Mouse (Mus musculus): ENCODE results near the gene Hoxb7. TPM values are rescaled to one million over a fixed set of nuclear protein-coding genes. Genes with fewer than 3 reads are reported as not detected.

Gene Hoxb7
- 0.18 and 0.37 TPM in 2 replicates for polyA plus RNA-seq (2016; fragmentation: Nextera tagmentation; extraction: Ambion mirVana)

- WGBS (ENCODE audit: insufficient replicate concordance), result 1% methylated on average over 43 of the region's 43 CpGs
- ATAC-seq, result no peak
- Histone ChIP-seq H3K4me1 (peaks cover 5% of the 10 kb centered on the region; the same call in 1 of the 2 replicates), H3K9ac (no peak within 1 kb of the TSS), H3K27ac (no peak within 1 kb of the TSS), H3K27me3 (replicated peaks) (peaks cover 100% of the 10 kb centered on the region), H3K4me2 (peak within 1 kb of the TSS; percentile 55), H3K9me3 (replicated peaks) (no peaks in the 10 kb centered on the region), H3K36me3 (no peaks in the 10 kb centered on the region), H3K4me3 (peak within 1 kb of the TSS; percentile 38)
These were observed at the start of gene Hoxb7 for GRCm38 (mm10) chr11:96285771-96286738. TSS of gene Hoxb7 (plus strand) at chr11:96286623.

GRCm38 (mm10) chr11:96240211-96240610 is 46.2 kb upstream of the Hoxb7 start:
- Histone ChIP-seq H3K4me2 (no peak overlapping the region), H3K36me3 (no peaks in the 10 kb centered on the region), H3K4me1 (no peaks in the 10 kb centered on the region), H3K27ac (no peak overlapping the region), H3K27me3 (replicated peaks) (peaks cover 56% of the 10 kb centered on the region), H3K9ac (no peak overlapping the region), H3K4me3 (no peak overlapping the region), H3K9me3 (replicated peaks) (no peaks in the 10 kb centered on the region)
- WGBS (ENCODE audit: insufficient replicate concordance), result 2% methylated on average over 7 of the region's 7 CpGs
- ATAC-seq, result no peak

GRCm38 (mm10) chr11:96250901-96251300 is 35.5 kb upstream of the Hoxb7 start:
- H3K36me3 ChIP-seq, result no peaks in the 10 kb centered on the region
- H3K9ac ChIP-seq, result no peak overlapping the region
- H3K9me3 ChIP-seq (replicated peaks), result no peaks in the 10 kb centered on the region
- H3K4me3 ChIP-seq, result no peak overlapping the region
- ATAC-seq, result no peak
- peaks cover 90% of the 10 kb centered on the region for H3K27me3 ChIP-seq (replicated peaks)
- WGBS (ENCODE audit: insufficient replicate concordance), result 0% methylated on average over 14 of the region's 14 CpGs
- no peak overlapping the region for H3K4me2 ChIP-seq
- H3K4me1 ChIP-seq, result no peaks in the 10 kb centered on the region
- no peak overlapping the region for H3K27ac ChIP-seq

GRCm38 (mm10) chr11:96251480-96252031 is 34.9 kb upstream of the Hoxb7 start:
- Histone ChIP-seq H3K4me2 (no peak overlapping the region), H3K4me3 (no peak overlapping the region), H3K27me3 (replicated peaks) (peaks cover 95% of the 10 kb centered on the region), H3K27ac (no peak overlapping the region), H3K36me3 (no peaks in the 10 kb centered on the region), H3K9me3 (replicated peaks) (no peaks in the 10 kb centered on the region), H3K9ac (no peak overlapping the region), H3K4me1 (no peaks in the 10 kb centered on the region)
- WGBS (ENCODE audit: insufficient replicate concordance), result 3% methylated on average over 46 of the region's 46 CpGs
- no peak for ATAC-seq

- no peaks in the 10 kb centered on the region for H3K9me3 ChIP-seq (replicated peaks)
- no peak overlapping the region for H3K4me3 ChIP-seq
- no peaks in the 10 kb centered on the region for H3K4me1 ChIP-seq
- no peaks in the 10 kb centered on the region for H3K36me3 ChIP-seq
- ATAC-seq, result no peak
- no peak overlapping the region for H3K27ac ChIP-seq
- no peak overlapping the region for H3K4me2 ChIP-seq
- no peak overlapping the region for H3K9ac ChIP-seq
- peaks cover 99% of the 10 kb centered on the region for H3K27me3 ChIP-seq (replicated peaks)
- 6% methylated on average over 12 of the region's 12 CpGs for WGBS (ENCODE audit: insufficient replicate concordance)
These were observed 33.8 kb upstream of the Hoxb7 start for GRCm38 (mm10) chr11:96252541-96253120.

- H3K36me3 ChIP-seq, result no peaks in the 10 kb centered on the region
- ATAC-seq, result no peak
- peaks cover 100% of the 10 kb centered on the region for H3K27me3 ChIP-seq (replicated peaks)
- H3K9ac ChIP-seq, result no peak overlapping the region
- no peaks in the 10 kb centered on the region for H3K9me3 ChIP-seq (replicated peaks)
- H3K4me2 ChIP-seq, result no peak overlapping the region
- H3K4me3 ChIP-seq, result no peak overlapping the region
- no peak overlapping the region for H3K27ac ChIP-seq
- 5% methylated on average over 11 of the region's 11 CpGs for WGBS (ENCODE audit: insufficient replicate concordance)
- H3K4me1 ChIP-seq, result no peaks in the 10 kb centered on the region
These were observed 32.2 kb upstream of the Hoxb7 start for GRCm38 (mm10) chr11:96254221-96254620.

- no peak for ATAC-seq
- 3% methylated on average over 39 of the region's 39 CpGs for WGBS (ENCODE audit: insufficient replicate concordance)
- H3K9me3 ChIP-seq (replicated peaks), result no peaks in the 10 kb centered on the region
These were observed 31.1 kb upstream of the Hoxb7 start for GRCm38 (mm10) chr11:96255111-96255995.

GRCm38 (mm10) chr11:96255996-96256445 is 30.4 kb upstream of the Hoxb7 start:
- no peaks in the 10 kb centered on the region for H3K36me3 ChIP-seq
- WGBS (ENCODE audit: insufficient replicate concordance), result 6% methylated on average over 14 of the region's 14 CpGs
- H3K27ac ChIP-seq, result no peak overlapping the region
- H3K4me3 ChIP-seq, result no peak overlapping the region
- no peak overlapping the region for H3K4me2 ChIP-seq
- ATAC-seq, result no peak
- no peak overlapping the region for H3K9ac ChIP-seq
- H3K9me3 ChIP-seq (replicated peaks), result no peaks in the 10 kb centered on the region
- H3K27me3 ChIP-seq (replicated peaks), result peaks cover 100% of the 10 kb centered on the region
- no peaks in the 10 kb centered on the region for H3K4me1 ChIP-seq

More at GRCm38 (mm10) chr11:96255111-96255995, 31.1 kb upstream of the Hoxb7 start:
- Histone ChIP-seq H3K4me3 (no peak overlapping the region), H3K27ac (no peak overlapping the region), H3K4me2 (no peak overlapping the region), H3K27me3 (replicated peaks) (peaks cover 100% of the 10 kb centered on the region), H3K9ac (no peak overlapping the region), H3K36me3 (no peaks in the 10 kb centered on the region), H3K4me1 (no peaks in the 10 kb centered on the region)

- Histone ChIP-seq H3K27me3 (replicated peaks) (peaks cover 100% of the 10 kb centered on the region), H3K36me3 (no peaks in the 10 kb centered on the region), H3K9me3 (replicated peaks) (no peaks in the 10 kb centered on the region), H3K27ac (no peak overlapping the region), H3K4me1 (no peaks in the 10 kb centered on the region), H3K4me3 (no peak overlapping the region), H3K4me2 (no peak overlapping the region), H3K9ac (no peak overlapping the region)
- 20% methylated on average over 2 of the region's 2 CpGs for WGBS (ENCODE audit: insufficient replicate concordance)
- no peak for ATAC-seq
These were observed 29.3 kb upstream of the Hoxb7 start for GRCm38 (mm10) chr11:96257141-96257540.

GRCm38 (mm10) chr11:96259038-96259437 is 27.4 kb upstream of the Hoxb7 start:
- Histone ChIP-seq H3K4me3 (no peak overlapping the region), H3K27me3 (replicated peaks) (peaks cover 100% of the 10 kb centered on the region), H3K4me1 (no peaks in the 10 kb centered on the region), H3K4me2 (no peak overlapping the region), H3K9me3 (replicated peaks) (no peaks in the 10 kb centered on the region), H3K27ac (no peak overlapping the region), H3K9ac (no peak overlapping the region), H3K36me3 (no peaks in the 10 kb centered on the region)
- ATAC-seq, result no peak
- 16% methylated on average over 2 of the region's 2 CpGs for WGBS (ENCODE audit: insufficient replicate concordance)

GRCm38 (mm10) chr11:96259511-96259910 is 26.9 kb upstream of the Hoxb7 start:
- Histone ChIP-seq H3K27ac (no peak overlapping the region), H3K9me3 (replicated peaks) (no peaks in the 10 kb centered on the region), H3K9ac (no peak overlapping the region), H3K27me3 (replicated peaks) (peaks cover 100% of the 10 kb centered on the region), H3K4me2 (no peak overlapping the region), H3K4me1 (no peaks in the 10 kb centered on the region), H3K36me3 (no peaks in the 10 kb centered on the region), H3K4me3 (no peak overlapping the region)
- WGBS (ENCODE audit: insufficient replicate concordance), result 0% methylated on average over 1 of the region's 1 CpGs
- ATAC-seq, result no peak

Measured in liver, embryonic 12.5 days (tissue).